ENCODE assay signal across 8 mouse cellular contexts in the genomic region with DNA sequence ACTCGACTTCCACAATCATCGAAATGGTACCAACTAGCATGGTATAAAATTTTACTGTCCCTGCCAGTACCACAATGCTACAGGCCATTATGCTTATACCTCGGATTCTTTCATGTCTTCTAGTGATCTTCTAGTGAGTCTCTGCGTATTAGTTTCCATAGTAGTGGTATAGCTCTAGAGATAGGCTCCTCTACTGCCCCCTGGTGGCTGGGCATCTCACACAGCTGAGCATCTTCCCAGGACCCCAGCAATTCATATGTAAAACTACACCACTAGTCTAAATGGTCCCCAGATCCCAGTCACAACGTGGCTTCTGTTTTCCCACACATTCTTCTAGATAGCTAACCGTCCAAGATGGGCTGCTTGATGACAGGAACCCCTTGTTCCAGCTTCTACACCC. TPM values are rescaled to one million over a fixed set of nuclear protein-coding genes. Genes with fewer than 3 reads are reported as not detected.
DNase-seq lines count a peak whose midpoint lies in the region; ATAC-seq and TF ChIP-seq lines count a peak whose summit lies in the region.

No protein-coding gene starts in this region.

- no peaks in the 10 kb centered on the region for H3K36me3 ChIP-seq in testis, adult 2 months (ENCODE audit: control insufficient read depth, insufficient read depth, low read length)

- TF ChIP-seq POLR2A in testis, adult 2 months (IDR thresholded peaks at IDR 0.05; ENCODE audit: control insufficient read depth, low read depth, low read length), result no peak

- ATAC-seq in inflammation-experienced regulatory T-cells, adult 6 months, result peak; percentile 38
- peak; percentile 72 for ATAC-seq in megakaryocyte progenitor cell, adult 5-6 weeks (replicated peaks; ENCODE audit: poor library complexity)

- DNase-seq in cerebellum, adult 9-10 months, result peak; percentile 30
- DNase-seq in cerebellum, adult 8-10 months, result no peak
- peak; percentile 82 to 83 for DNase-seq in B cell, adult 2 months
- DNase-seq in adrenal gland, postnatal 4 days (ENCODE audit: low spot score in 2 of 2), result peak; percentile 24 to 35
- DNase-seq in forelimb bud, embryonic 11.5 days (ENCODE audit: low read depth, low spot score), result peak; percentile 14

- H3K4me3 ChIP-seq in testis, adult 2 months (ENCODE audit: control insufficient read depth, low read depth, low read length), result no peak overlapping the region

- H3K4me1 ChIP-seq in testis, adult 2 months (ENCODE audit: control insufficient read depth, insufficient read depth, low read length), result no peaks in the 10 kb centered on the region

- no peak overlapping the region for H3K27ac ChIP-seq in testis, adult 2 months (ENCODE audit: control insufficient read depth, insufficient read depth, low read depth, low read length)

- TF ChIP-seq CTCF in testis, adult 2 months (IDR thresholded peaks at IDR 0.05; ENCODE audit: control insufficient read depth, insufficient read depth, insufficient replicate concordance, low read depth, low read length), result peak; percentile 55; the same call in 1 of the 2 replicates

- H3K27me3 ChIP-seq in testis, adult 2 months (ENCODE audit: control insufficient read depth, insufficient read depth, low read length), result no peaks in the 10 kb centered on the region

RNA-seq across cellular contexts. Expression of a gene that starts 59.6 kb away (rescaled TPM):
- 1 to 10 TPM in 1 of 2 experiments, under 1 TPM in 1; 0.99 to 1.1 TPM for total RNA-seq in adrenal gland, postnatal 4 days (2021)
- polyA plus RNA-seq in inflammation-experienced regulatory T-cells, adult 6 months (2017; shearing (Covaris generic)), result 1 to 10 TPM in 2 of 3 experiments, not detected in 1; 1.1 to 1.9 TPM
- total RNA-seq in megakaryocyte progenitor cell, adult 5-6 weeks (2015), result not detected in 2 replicates
- total RNA-seq in megakaryocyte progenitor cell, adult 5-6 weeks (2017), result 0.17 TPM in 1 of 2 replicates, not detected in the other
- polyA plus RNA-seq in testis, adult 2 months (2012; rRNA removed), result 50.2 and 56.5 TPM in 2 replicates
